8 mouse cellular contexts compared by ENCODE assay signal in the genomic region with DNA sequence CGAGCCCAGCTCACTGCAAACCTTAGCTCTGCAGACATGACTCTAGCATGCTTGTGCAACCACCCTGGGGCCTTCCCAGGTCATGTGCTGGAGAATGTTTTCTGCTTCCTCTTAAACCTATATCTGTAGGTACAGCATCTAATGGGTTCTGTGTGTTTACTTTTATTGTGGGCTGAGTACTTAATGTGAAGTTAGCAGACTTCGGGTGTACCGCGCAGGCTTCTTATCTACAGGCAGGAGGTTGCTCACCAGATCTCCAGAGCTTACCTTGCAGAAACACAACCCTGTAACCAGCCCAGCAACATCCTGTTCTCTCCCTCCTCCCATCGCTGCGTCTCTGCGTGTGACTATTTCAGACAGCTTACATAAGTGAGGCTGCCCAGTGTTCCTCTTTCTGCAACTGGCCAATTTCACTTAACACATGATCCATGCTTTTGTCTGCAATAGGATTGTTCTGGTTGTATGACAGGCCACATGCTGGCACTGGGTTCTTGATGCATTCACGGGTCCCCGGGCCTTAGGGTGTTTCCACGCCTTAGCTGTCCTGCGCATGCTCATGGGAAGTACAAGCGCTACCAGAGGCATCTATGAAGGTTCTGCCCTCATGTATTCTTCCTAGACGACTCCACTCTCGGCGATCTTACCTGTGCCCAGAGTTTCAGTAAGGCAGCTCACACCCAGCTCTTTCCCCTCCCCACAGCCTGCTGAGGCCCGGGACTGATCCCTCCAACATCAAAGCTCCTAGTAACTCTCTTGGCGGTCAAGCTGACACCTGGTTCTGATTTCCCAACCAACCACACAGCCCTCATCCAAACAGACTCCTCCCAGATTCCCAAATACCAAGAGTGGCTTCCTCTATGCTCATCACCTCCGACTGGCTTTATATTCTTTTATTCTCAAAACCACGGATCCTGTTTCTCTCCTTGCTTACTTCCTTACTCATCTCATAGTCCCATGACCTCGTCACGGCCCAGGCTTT.
A peak's percentile ranks its signal among the peaks of the same experiment; 100 is the strongest.
DNase-seq lines count a peak whose midpoint lies in the region; ATAC-seq and TF ChIP-seq lines count a peak whose summit lies in the region.
"Had no signal": no experiment of that assay in that cellular context is flagged by ENCODE, and none has a peak within 500 bp of the region (broad histone marks: within the 10 kb centered on the region; RNA-seq: fewer than 3 reads in every experiment).

No protein-coding gene starts in this region.

- no peak overlapping the region for H3K4me3 ChIP-seq in embryonic facial prominence, embryonic 12.5 days
- H3K4me3 ChIP-seq in liver, embryonic 14.5 days (ENCODE audit: insufficient read depth in 1 of 2, low read depth in 2 of 2, low read length in 2 of 2) = no peak overlapping the region
- H3K4me3 ChIP-seq in stomach, postnatal 0 days (ENCODE audit: low read depth, low read length) = no peak overlapping the region
- no peak overlapping the region for H3K4me3 ChIP-seq in hindbrain, embryonic 12.5 days
- H3K4me3 ChIP-seq: heart, embryonic 13.5 days had no signal

- no peaks in the 10 kb centered on the region for H3K27me3 ChIP-seq in embryonic facial prominence, embryonic 12.5 days
- no peaks in the 10 kb centered on the region for H3K27me3 ChIP-seq in liver, embryonic 14.5 days (ENCODE audit: control insufficient read depth, insufficient read depth, low read length)
- H3K27me3 ChIP-seq in stomach, postnatal 0 days (ENCODE audit: control insufficient read depth, insufficient read depth, low read length) = no peaks in the 10 kb centered on the region
- H3K27me3 ChIP-seq in hindbrain, embryonic 12.5 days = no peaks in the 10 kb centered on the region
- H3K27me3 ChIP-seq: heart, embryonic 13.5 days had no signal

- peaks cover 31% of the 10 kb centered on the region for H3K4me1 ChIP-seq in embryonic facial prominence, embryonic 12.5 days
- peaks cover 3 to 21% of the 10 kb centered on the region in 2 experiments; a peak in 2 of 4 replicates for H3K4me1 ChIP-seq in liver, embryonic 14.5 days (replicated peaks; ENCODE audit: control insufficient read depth in 2 of 2, insufficient read depth in 2 of 2, low read length in 1 of 2)
- peaks cover 3% of the 10 kb centered on the region; the same call in 1 of the 2 replicates for H3K4me1 ChIP-seq in stomach, postnatal 0 days (replicated peaks; ENCODE audit: control insufficient read depth, insufficient read depth)
- peaks cover 14% of the 10 kb centered on the region for H3K4me1 ChIP-seq in hindbrain, embryonic 12.5 days

- H3K36me3 ChIP-seq in embryonic facial prominence, embryonic 12.5 days = no peaks in the 10 kb centered on the region
- H3K36me3 ChIP-seq in liver, embryonic 14.5 days (replicated peaks; ENCODE audit: control insufficient read depth, insufficient read depth, low read depth) = no peaks in the 10 kb centered on the region
- no peaks in the 10 kb centered on the region for H3K36me3 ChIP-seq in stomach, postnatal 0 days (ENCODE audit: control insufficient read depth, insufficient read depth, low read length)
- H3K36me3 ChIP-seq in hindbrain, embryonic 12.5 days = no peaks in the 10 kb centered on the region
- H3K36me3 ChIP-seq: heart, embryonic 13.5 days had no signal

- H3K27ac ChIP-seq in embryonic facial prominence, embryonic 12.5 days = peak overlapping the region; percentile 58
- no peak overlapping the region for H3K27ac ChIP-seq in liver, embryonic 14.5 days
- H3K27ac ChIP-seq in stomach, postnatal 0 days (replicated peaks) = peak overlapping the region; percentile 82
- H3K27ac ChIP-seq in hindbrain, embryonic 12.5 days = no peak overlapping the region
- H3K27ac ChIP-seq: heart, embryonic 13.5 days had no signal

- WGBS in embryonic facial prominence, embryonic 12.5 days = 62% methylated on average over 21 of the region's 21 CpGs
- whole genome bisulfite sequencing in liver, embryonic 14.5 days (ENCODE audit: insufficient replicate concordance) = 32% methylated on average over 21 of the region's 21 CpGs
- 55% methylated on average over 21 of the region's 21 CpGs for WGBS in stomach, postnatal 0 days
- WGBS in hindbrain, embryonic 12.5 days = 78% methylated on average over 21 of the region's 21 CpGs

- no peak for TF ChIP-seq EP300 in liver, embryonic 14.5 days (IDR thresholded peaks at IDR 0.05; ENCODE audit: low read depth)
- TF ChIP-seq EP300 in stomach, postnatal 0 days (optimal IDR thresholded peaks at IDR 0.05) = no peak

- no peak overlapping the region for H3K4me2 ChIP-seq in embryonic facial prominence, embryonic 12.5 days (replicated peaks)
- no peak overlapping the region for H3K4me2 ChIP-seq in liver, embryonic 14.5 days (ENCODE audit: low read depth)
- H3K4me2 ChIP-seq in stomach, postnatal 0 days (replicated peaks; ENCODE audit: low read depth) = no peak overlapping the region
- H3K4me2 ChIP-seq in hindbrain, embryonic 12.5 days (replicated peaks) = no peak overlapping the region
- H3K4me2 ChIP-seq: heart, embryonic 13.5 days had no signal

- ATAC-seq in embryonic facial prominence, embryonic 12.5 days (ENCODE audit: insufficient number of reproducible peaks, insufficient read depth, low FRiP score, low TSS enrichment) = no peak
- ATAC-seq in liver, embryonic 14.5 days (ENCODE audit: insufficient read depth) = peak; percentile 57
- peak; percentile 88 for ATAC-seq in stomach, postnatal 0 days (ENCODE audit: low FRiP score, low TSS enrichment)
- ATAC-seq in hindbrain, embryonic 12.5 days (ENCODE audit: low FRiP score) = no peak

- peak; percentile 56 for DNase-seq in urinary bladder, postnatal 14 days (ENCODE audit: low spot score)
- no peak for DNase-seq in urinary bladder, adult 2 months (ENCODE audit: low spot score)
- peak in 2 of 3 experiments; percentile 28 to 31 for DNase-seq in liver, embryonic 14.5 days (ENCODE audit: low read depth in 3 of 3, low spot score in 3 of 3)
- peak; percentile 75 for DNase-seq in stomach, postnatal 0 days (ENCODE audit: low spot score)
- no peak for DNase-seq in cerebellum, postnatal 36 days

- no peak overlapping the region for H3K9ac ChIP-seq in embryonic facial prominence, embryonic 12.5 days
- no peak overlapping the region for H3K9ac ChIP-seq in liver, embryonic 14.5 days (replicated peaks)
- H3K9ac ChIP-seq in stomach, postnatal 0 days (ENCODE audit: low read length) = no peak overlapping the region
- H3K9ac ChIP-seq in hindbrain, embryonic 12.5 days = no peak overlapping the region
- H3K9ac ChIP-seq: heart, embryonic 13.5 days had no signal

- no peak for TF ChIP-seq CTCF in liver, embryonic 14.5 days (IDR thresholded peaks at IDR 0.05; ENCODE audit: low read depth)
- no peak for TF ChIP-seq CTCF in stomach, postnatal 0 days (IDR thresholded peaks at IDR 0.05; ENCODE audit: low read depth)

- H3K9me3 ChIP-seq in embryonic facial prominence, embryonic 12.5 days = 0 out of 2 replicates have a peak, but pooled peaks cover 6% of the 10 kb centered on the region
- no peaks in the 10 kb centered on the region for H3K9me3 ChIP-seq in liver, embryonic 14.5 days (ENCODE audit: control insufficient read depth, low read length)
- no peaks in the 10 kb centered on the region for H3K9me3 ChIP-seq in stomach, postnatal 0 days (ENCODE audit: control insufficient read depth, low read length)
- H3K9me3 ChIP-seq in hindbrain, embryonic 12.5 days (replicated peaks) = no peaks in the 10 kb centered on the region
- H3K9me3 ChIP-seq: heart, embryonic 13.5 days had no signal

Comparison
In these comparisons a context has a peak if more than half of its experiments do, and no peak if none do; other contexts are left out.
1. DNase-seq: peak in urinary bladder, postnatal 14 days (single experiment), liver, embryonic 14.5 days (2 of 3) and stomach, postnatal 0 days (single experiment); none in urinary bladder, adult 2 months (single experiment) and cerebellum, postnatal 36 days (0 of 2).
2. ATAC-seq: peak in liver, embryonic 14.5 days (single experiment) and stomach, postnatal 0 days (single experiment); none in embryonic facial prominence, embryonic 12.5 days (single experiment) and hindbrain, embryonic 12.5 days (single experiment).
3. H3K27ac ChIP-seq: peak in embryonic facial prominence, embryonic 12.5 days (single experiment) and stomach, postnatal 0 days (single experiment); none in liver, embryonic 14.5 days (single experiment) and hindbrain, embryonic 12.5 days (single experiment).